Mouse (Mus musculus): ENCODE results near the gene Tmub2. TPM values are rescaled to one million over a fixed set of nuclear protein-coding genes. Genes with fewer than 3 reads are reported as not detected.
"Not testable (repeated sequence)": the region's sequence is repeated elsewhere in the genome, so short reads cannot be mapped to it uniquely, and the experiment has no call there.

The Tmub2 gene
- total RNA-seq, 2 experiments from 2014 or later = 66.1 to 69.5 TPM

- intact Hi-C loops (cut with DNase I) = loop anchor here (5.0 kb wide), 1 partner anchor 111 kb away; the partner anchor contains the start of gene Tmem101
These were observed 16.0 kb upstream of the Tmub2 start, which contains the start of gene Asb16 for GRCm38 (mm10) chr11:102268520-102269244. Gene Asb16, plus strand, starts transcription at chr11:102268743.

GRCm38 (mm10) chr11:102276411-102276915 is 8.3 kb upstream of the Tmub2 start:
- DNase-seq (ENCODE audit: low spot score in 2 of 2) = no peak
- intact Hi-C loops (cut with DNase I) = no loop called here

More at GRCm38 (mm10) chr11:102268520-102269244, 16.0 kb upstream of the Tmub2 start, which contains the start of gene Asb16:
- no peak for DNase-seq (ENCODE audit: low spot score in 2 of 2)

- intact Hi-C loops (cut with DNase I) = no loop called here
- DNase-seq (ENCODE audit: low spot score in 2 of 2) = no peak
These were observed 7.0 kb upstream of the Tmub2 start for GRCm38 (mm10) chr11:102277754-102278153.

GRCm38 (mm10) chr11:102279595-102279994 is 5.1 kb upstream of the Tmub2 start:
- intact Hi-C loops (cut with DNase I) = no loop called here

GRCm38 (mm10) chr11:102280267-102280666 is 4.5 kb upstream of the Tmub2 start:
- DNase-seq (ENCODE audit: low spot score in 2 of 2); intact Hi-C loops (cut with DNase I): not testable (repeated sequence)

More at GRCm38 (mm10) chr11:102279595-102279994, 5.1 kb upstream of the Tmub2 start:
- no peak for DNase-seq (ENCODE audit: low spot score in 2 of 2)

- intact Hi-C loops (cut with DNase I) = no loop called here
- no peak for DNase-seq (ENCODE audit: low spot score in 2 of 2)
These were observed 809 bp upstream of the Tmub2 start for GRCm38 (mm10) chr11:102283922-102284321.

- intact Hi-C loops (cut with DNase I) = no loop called here
- no peak for DNase-seq (ENCODE audit: low spot score in 2 of 2)
These were observed 534 bp downstream of the Tmub2 start for GRCm38 (mm10) chr11:102285095-102285834.

- intact Hi-C loops (cut with DNase I) = no loop called here
- DNase-seq (ENCODE audit: low spot score in 2 of 2) = no peak
These were observed 2.8 kb downstream of the Tmub2 start for GRCm38 (mm10) chr11:102287485-102287884.

GRCm38 (mm10) chr11:102288027-102288804 is 3.5 kb downstream of the Tmub2 start:
- no peak for DNase-seq (ENCODE audit: low spot score in 2 of 2)
- intact Hi-C loops (cut with DNase I) = no loop called here

GRCm38 (mm10) chr11:102288913-102289312 is 4.2 kb downstream of the Tmub2 start:
- intact Hi-C loops (cut with DNase I) = no loop called here
- DNase-seq (ENCODE audit: low spot score in 2 of 2) = no peak

- DNase-seq (ENCODE audit: low spot score in 2 of 2) = no peak
- intact Hi-C loops (cut with DNase I) = no loop called here
These were observed 4.9 kb downstream of the Tmub2 start for GRCm38 (mm10) chr11:102289511-102290100.

- DNase-seq (ENCODE audit: low spot score in 2 of 2) = no peak
- intact Hi-C loops (cut with DNase I) = no loop called here
These were observed 5.4 kb downstream of the Tmub2 start for GRCm38 (mm10) chr11:102290141-102290540.

GRCm38 (mm10) chr11:102291051-102291535 is 6.4 kb downstream of the Tmub2 start:
- intact Hi-C loops (cut with DNase I) = no loop called here
- DNase-seq (ENCODE audit: low spot score in 2 of 2) = no peak

GRCm38 (mm10) chr11:102293971-102294370 is 9.2 kb downstream of the Tmub2 start:
- intact Hi-C loops (cut with DNase I) = no loop called here
- no peak for DNase-seq (ENCODE audit: low spot score in 2 of 2)

GRCm38 (mm10) chr11:102294416-102294815 is 9.7 kb downstream of the Tmub2 start:
- intact Hi-C loops (cut with DNase I) = no loop called here
- DNase-seq (ENCODE audit: low spot score in 2 of 2) = no peak

GRCm38 (mm10) chr11:102294887-102295597 is 10.3 kb downstream of the Tmub2 start:
- intact Hi-C loops (cut with DNase I) = loop anchor here (5.0 kb wide), 1 partner anchor 112 kb away; the partner anchor contains the start of gene Slc25a39
- peak in 1 of 2 experiments; percentile 45 for DNase-seq (ENCODE audit: low spot score in 2 of 2)

- intact Hi-C loops (cut with DNase I) = loop anchor here (5.0 kb wide), 1 partner anchor 111 kb away; the partner anchor contains the start of gene Slc25a39
These were observed 11.1 kb downstream of the Tmub2 start for GRCm38 (mm10) chr11:102295598-102296471.

More at GRCm38 (mm10) chr11:102295598-102296471, 11.1 kb downstream of the Tmub2 start:
- no peak for DNase-seq (ENCODE audit: low spot score in 2 of 2)
